Mouse (Mus musculus) liver, embryonic 14.5 days (tissue): ENCODE results near the gene Wfdc17.

ENCODE experiments used
- CTCF ChIP-seq: IDR thresholded peaks from 2 replicates; pipeline ENCODE4 v1.5.1; 2016; ENCODE audit warnings: antibody characterized with exemption, low read depth, control low read depth
- EP300 ChIP-seq: IDR thresholded peaks from 2 replicates; pipeline ENCODE4 v1.6.1; 2016; ENCODE audit warnings: antibody characterized with exemption, low read depth

DNA sequence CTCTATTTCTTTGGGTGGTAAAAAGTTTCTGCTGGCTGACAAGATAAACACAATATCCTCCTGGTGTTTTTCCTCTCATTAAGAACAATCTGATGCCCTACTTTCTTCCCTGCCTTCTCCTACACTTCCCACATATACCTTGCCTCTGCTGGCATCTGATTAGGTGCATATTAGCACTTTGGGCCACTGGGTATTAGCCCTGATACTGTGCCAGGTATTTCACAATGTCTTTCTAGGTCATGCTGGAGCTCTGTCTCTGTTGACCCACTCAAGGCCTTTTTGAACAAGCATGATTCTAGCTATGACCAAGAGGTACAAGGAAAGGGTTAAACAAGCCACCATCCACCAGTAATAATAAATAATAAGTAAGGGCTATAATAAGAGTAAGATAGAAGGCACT lies 32.0 kb upstream of the Wfdc17 start:
- TF ChIP-seq CTCF = no peak
- no peak for TF ChIP-seq EP300
